Mouse (Mus musculus): ENCODE data around the gene Slc25a19.

Slc25a19 gene

GRCm38 (mm10) chr11:115599722-115600121, 28.4 kb downstream of the Slc25a19 start:
- no peak for DNase-seq (ENCODE audit: low read depth)

GRCm38 (mm10) chr11:115598309-115598708, 29.8 kb downstream of the Slc25a19 start:
- no peak for DNase-seq (ENCODE audit: low read depth)

GRCm38 (mm10) chr11:115595209-115595608, 32.9 kb downstream of the Slc25a19 start:
- no peak for DNase-seq (ENCODE audit: low read depth)

GRCm38 (mm10) chr11:115590526-115591075, 37.5 kb downstream of the Slc25a19 start:
- DNase-seq (ENCODE audit: low read depth): no peak

GRCm38 (mm10) chr11:115587984-115588383, 40.1 kb downstream of the Slc25a19 start:
- no peak for DNase-seq (ENCODE audit: low read depth)

- no peak for DNase-seq (ENCODE audit: low read depth)
These were observed 41.7 kb downstream of the Slc25a19 start for GRCm38 (mm10) chr11:115586403-115586802.

GRCm38 (mm10) chr11:115585573-115586100, 42.5 kb downstream of the Slc25a19 start:
- DNase-seq (ENCODE audit: low read depth): no peak

- no peak for DNase-seq (ENCODE audit: low read depth)
These were observed 43.6 kb downstream of the Slc25a19 start for GRCm38 (mm10) chr11:115584376-115585073.

- DNase-seq (ENCODE audit: low read depth): no peak
These were observed 45.0 kb downstream of the Slc25a19 start for GRCm38 (mm10) chr11:115582913-115583606.

- no peak for DNase-seq (ENCODE audit: low read depth)
These were observed 49.0 kb downstream of the Slc25a19 start for GRCm38 (mm10) chr11:115579080-115579479.

GRCm38 (mm10) chr11:115564961-115565360, 63.1 kb downstream of the Slc25a19 start:
- no peak for DNase-seq (ENCODE audit: low read depth)

All from fibroblast of lung, adult 2 months (primary cell).